Mouse (Mus musculus) right cerebral cortex, adult 2 months (tissue): ENCODE data around the gene Cd80.
"Not testable (repeated sequence)": the region's sequence is repeated elsewhere in the genome, so short reads cannot be mapped to it uniquely, and the experiment has no call there.

Source experiments
- DNase-seq, 2 experiments: peaks; one replicate each; pipeline ENCODE4 v3.0.0; 2021 to 2022; ENCODE audit warnings: low spot score in 2 of 2

The Cd80 gene

DNA sequence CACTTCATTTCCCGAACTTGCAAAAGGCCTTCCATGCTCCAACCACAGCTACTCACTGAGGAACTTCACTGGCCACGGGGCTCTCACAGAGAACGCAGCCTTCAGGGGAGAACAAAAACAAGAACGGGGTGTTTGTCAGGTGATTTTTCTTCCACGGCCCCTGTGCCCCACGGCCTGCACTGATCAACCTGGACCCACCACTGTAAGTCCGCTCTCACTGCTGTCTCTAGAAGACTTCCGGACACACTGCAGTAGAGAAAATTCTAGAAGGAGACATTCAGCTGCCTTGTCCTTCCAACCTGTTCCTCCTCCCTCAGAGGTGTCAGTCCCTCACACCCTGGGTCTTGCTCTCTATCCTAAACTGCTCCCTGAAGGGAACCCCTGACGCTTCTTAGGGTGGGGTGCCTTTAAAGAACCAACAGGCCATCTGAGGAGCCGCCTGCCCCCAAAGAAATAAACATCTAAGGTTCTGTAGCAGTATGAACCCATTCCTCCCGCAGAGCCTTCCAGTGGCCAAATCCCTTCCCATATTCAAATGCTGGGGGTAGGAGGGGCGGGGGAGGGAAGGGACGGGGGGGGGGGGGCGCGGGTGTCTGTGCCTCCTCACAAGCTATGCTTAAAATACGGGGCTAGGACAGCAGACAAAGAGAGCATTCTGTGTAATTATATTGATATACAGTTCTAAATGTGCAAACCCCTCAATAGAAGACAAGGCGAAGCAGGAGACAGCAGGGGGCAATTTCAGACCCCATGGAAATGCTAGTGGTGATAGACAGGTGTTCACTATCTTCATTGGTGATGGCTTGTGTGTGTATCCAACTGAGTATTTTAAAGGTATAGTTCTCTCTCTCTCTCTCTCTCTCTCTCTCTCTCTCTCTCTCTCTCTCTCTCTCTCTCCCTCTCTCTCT is at the start of gene Cd80:
Cd80 (plus strand) TSS at position 51 of the 908 bp plus-strand sequence.
- DNase-seq: no peak

DNA sequence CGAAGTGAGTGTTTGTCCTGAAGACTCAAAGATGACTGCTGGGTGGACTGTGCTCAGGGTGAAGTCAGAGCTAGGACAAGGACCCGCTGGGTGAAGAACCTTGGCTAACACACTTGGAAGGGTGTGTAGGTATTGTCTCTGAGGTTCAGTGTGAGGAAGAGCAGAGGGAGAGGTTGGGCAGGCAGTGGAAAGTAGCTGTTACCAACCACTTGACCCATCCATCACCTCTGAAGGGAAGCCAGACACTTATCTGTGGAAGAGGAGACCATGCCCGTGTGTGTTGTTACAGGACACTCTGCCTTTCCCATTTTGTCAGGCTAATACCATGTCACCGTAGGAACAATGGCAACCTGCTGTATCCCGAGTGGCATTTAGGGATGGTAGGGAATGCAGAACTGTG is 49.1 kb upstream of the Cd80 start:
- no peak for DNase-seq

DNA sequence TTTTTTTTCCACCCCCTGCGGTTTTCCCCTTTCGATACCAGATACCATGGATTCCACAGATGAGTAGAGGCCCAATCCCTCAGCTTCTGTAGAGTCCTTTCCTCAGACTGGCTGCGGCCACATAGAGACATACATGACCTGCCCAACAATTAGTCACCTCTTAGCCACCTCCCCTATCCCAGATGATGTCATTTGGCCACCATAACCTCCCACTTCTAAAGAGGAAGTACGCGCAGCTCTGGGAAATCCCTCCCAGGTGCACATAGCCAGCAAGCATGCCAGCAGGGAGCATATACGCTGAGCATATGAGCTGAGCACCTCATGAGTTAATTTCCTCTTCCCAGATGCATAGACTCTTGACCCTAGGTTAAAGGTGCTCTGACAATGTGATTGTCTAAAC is 48.7 kb upstream of the Cd80 start:
- DNase-seq: no peak

DNA sequence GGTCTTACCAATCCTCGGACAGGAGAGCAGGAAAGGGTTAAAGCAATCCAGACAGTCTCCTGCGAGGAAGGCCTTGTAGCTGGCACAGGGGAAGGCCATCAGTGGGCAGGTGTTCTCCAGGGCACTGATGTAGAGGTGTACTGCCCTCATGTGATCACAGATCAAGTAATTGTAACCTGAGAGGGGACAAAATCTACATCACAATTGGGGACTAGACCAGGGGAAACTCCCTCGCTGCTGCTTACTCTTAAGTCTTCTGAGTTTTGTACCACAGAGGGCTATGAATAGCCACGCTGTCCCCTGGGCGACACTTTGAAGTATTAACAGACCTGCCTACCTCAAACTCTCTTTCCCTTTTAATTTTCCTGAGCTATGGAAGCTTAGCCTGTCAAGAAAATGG is 47.8 kb upstream of the Cd80 start:
- DNase-seq: no peak

DNA sequence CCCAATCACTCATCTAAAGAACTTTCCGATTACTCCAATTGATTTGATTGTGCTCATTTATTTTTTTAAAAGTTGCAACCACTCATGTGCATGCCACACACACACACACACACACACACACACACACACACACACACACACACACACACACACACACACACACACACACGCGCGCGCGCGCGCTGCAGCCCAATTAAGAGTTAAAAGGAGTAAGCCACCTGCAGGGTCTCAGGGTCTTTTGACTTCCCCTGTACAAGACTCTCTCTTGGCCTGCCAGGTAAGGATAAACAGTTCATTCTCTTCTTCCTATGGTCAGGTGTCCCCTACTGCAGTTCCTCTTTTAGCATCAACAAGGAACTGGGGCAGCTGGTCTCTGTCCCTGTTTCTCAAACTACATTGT is 46.9 kb upstream of the Cd80 start:
- DNase-seq: no peak

DNA sequence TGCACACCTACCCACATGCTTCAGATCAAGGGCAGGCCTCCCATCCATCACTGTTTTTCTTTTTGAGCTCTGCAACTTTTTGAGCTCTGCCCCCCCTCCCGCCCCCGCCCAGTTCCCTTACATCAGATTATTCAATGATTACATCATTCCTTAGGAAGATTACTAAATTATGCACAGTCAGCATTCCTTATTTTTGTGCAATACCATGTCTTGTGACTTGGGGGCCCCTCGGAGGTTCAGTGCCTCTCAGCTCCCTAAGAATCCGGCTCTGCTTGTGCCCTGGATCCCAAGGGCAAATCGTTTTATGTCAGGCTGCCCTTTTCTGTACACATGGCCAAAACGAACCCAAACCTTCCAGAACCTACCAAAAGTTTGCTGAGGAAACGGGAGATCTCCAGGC is 40.4 kb upstream of the Cd80 start:
- DNase-seq: no peak

DNA sequence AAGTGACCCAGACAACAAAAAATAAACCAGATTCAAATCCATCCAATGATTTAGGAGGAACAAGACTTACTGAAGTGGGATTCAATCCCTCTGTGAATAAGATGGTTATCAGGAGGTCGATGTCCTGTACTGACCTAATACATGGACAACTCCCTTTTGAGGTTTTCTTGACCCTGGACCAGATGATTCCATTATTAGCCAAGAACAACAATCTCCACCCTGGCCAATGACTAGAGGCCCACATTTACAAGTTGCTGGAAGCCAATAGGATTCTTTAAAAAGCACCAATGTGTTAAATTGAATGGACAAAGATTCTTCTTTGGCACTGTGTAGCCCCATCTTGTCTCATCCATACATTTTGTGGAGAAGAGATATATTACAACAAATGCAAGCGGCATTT is 30.0 kb upstream of the Cd80 start:
- no peak for DNase-seq

DNA sequence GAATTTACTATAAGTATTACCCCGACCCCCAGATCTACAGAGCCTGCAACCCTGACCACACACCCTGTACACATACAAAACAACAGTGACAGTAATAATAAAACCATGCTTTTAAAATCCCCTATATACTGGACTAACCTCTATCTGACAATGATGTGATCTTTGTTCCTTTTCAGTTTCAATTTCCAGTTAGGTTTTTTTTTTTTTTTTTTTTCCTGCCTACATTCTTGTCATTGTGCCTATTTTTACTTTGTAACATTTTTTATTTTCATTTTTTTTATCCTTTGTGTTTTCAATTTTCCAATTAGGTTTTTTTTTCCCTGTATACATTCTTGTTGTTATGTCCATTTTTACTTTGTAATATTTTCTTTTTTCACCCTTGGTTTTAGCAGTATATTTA is 29.6 kb upstream of the Cd80 start:
- no peak for DNase-seq

DNA sequence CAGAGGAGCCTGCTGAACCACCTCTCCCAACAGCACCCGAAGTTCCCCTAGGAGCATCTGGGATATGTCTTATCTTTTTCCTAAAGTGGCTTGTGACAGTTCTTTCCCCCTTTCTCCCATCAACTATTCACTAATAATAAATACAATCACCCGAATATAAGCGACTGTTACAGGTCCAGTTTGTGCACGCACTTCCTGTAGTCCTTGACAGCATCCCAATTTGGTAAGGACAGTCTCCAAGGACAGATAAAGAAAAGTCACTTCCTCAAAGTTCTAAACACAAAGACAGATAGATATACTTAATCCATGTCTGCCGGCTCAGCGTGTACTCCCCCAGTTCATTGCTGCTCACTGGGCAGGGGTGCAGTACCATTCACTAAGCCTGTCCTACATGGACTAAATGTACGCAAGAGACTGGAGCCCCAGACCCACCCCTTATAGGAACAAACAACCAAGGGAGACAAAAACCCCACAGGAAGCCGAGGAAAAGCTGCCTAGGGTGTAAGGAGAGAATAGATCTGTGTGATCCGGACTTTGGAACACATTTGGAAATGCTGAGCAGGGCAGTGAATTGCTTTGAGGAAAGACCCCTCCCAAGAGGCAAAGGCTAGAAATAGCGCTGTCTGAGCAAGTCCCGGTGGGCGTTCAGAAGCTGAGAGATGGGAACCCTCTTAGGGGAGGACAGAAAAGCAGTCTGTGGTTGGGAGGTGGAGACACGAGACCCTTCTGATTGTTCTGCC is 23.7 kb upstream of the Cd80 start:
- DNase-seq: no peak

DNA sequence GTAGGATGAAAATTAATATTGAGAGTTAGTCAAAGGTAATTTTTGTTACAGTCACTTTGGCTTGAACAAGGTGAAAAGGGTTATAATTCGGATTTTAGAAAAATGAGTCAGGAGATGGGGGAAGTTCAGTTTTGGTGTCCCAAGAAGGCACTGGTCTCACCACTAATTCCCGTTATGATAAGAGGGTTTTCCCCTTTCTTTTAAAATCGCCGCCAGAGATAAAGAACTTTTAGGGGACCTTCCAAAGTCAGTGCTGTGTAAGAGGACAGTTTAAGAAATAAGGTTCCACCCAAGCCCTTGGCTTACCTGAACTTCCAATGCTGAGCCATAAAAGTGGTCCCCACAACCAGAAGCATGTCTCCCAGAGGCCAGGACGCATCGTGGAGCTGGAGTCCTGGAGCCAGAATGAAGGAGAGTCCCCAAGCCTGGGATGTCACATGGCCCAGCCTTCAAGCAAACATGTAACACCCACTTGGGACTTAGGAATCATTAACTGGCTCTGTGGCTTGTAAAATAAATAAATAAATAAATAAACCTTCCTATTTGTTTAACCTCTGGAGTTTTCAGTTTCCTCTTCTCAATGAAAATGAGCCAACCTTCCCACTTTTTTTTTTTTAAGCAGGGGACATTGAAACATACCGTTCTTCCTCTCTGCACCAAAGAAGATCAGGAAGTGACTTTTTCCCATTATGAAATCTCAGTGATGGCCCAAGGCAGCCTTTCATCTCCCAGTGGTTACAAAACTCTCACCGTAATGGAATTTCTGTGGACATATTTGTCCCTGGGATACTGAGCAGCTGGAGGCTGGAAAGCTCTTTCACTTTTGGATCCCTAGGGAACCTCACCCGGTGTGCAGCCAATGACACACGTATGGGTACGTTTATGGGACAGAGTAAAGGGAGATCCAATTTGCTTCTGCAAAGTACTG is 22.6 kb upstream of the Cd80 start, which contains the start of gene Pla1a:
Pla1a (minus strand) TSS at position 648 of the 928 bp plus-strand sequence.
- no peak for DNase-seq

DNA sequence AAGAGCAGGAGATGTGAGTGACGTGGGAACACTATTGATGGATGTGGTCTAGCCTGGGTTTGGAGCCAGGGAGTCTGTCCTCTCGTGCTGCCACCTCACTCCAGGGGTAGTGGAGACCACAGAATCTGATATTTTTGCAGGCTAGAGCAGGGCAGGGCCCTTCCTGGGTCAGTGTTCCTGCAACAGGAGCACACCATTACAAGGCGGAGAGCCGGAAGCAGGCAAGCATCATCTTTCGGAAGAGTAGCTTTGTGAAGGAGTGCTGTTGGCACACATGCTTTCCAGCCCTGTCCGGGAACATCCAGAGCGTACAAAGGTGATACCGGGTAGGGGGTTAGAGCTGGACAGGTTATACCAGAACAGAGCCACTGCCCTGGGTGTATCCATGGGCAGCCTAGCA is 21.8 kb upstream of the Cd80 start:
- no peak for DNase-seq

DNA sequence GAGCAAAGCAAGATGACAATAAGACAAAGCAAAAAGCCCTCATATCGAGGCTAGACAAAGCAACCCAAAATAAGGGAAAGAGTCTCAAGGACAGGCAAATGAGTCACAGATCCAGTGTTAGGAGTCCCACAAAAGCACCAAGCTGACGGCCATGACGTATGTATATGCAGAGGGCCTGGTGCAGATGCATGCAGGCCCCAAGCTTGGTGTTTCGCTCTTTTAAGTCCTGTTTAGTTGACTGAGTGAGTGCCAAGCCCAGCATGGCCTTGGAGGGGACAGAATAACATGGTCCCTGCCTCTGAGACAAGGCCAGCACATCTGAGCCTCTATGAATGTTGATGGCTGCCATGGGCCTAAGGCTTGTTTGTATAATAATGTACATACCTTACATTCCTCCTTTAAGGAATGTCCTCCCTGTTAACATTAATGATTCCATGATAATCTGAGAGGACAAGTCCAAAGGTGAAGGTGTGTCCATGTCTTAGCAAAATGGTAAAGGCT is 21.0 kb upstream of the Cd80 start:
- no peak for DNase-seq

DNA sequence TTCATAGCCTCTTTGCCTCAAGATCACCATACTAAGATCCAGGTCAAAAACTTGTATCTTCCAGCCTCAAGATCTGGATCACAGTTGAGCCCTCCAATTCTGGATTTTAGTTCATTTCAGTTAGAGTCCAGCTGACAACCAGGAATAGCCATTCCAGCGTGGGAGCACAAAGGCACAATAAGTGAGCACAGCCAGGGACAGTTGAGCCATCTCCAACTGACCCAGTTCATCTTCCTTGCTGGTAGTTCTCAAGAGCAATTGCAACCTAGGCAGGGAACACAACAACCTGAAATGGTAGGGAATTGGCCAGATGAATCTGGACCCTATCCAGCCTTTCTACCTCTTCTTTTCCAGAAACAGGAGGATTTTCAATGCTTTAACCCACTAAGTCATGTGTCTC is 16.2 kb upstream of the Cd80 start:
- no peak for DNase-seq

DNA sequence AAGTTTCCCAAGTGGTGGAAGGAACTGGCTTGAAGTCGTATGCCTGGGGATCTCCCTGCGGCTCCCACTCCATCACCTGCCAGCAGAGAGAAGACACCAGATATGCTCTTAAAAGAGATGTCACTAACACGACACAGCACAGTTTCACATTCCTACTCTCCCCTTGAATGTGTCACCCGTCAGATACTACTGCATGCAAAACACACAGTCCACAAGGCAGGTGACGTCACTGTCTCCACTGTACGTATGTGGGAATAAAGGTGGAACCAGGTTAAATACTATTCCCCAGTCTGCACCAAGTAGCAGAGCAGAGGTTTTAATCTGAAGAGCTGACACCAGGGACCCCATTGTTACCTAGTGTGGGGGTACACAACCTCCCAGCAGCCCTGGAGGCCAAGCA is 15.0 kb upstream of the Cd80 start:
- DNase-seq: no peak

DNA sequence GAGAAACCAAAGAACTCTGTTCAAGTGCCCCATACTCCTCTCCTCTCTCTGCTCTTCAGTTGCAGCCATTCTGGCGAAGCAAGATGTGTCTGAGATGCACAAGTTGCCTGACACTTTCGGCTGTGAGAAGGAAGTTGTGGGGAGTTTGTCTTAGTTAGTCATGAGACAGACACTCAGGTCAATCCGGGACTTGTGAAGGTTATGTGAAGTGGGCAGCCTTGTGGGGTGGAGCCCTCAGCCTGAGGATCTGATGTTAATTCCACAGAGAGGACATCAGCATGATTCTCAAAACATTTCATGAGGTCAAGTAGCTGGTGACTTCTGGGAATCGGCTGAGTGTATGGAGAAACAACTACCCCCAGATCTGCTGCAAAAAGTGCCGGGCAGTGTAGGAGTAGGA is 13.8 kb upstream of the Cd80 start:
- DNase-seq: no peak

DNA sequence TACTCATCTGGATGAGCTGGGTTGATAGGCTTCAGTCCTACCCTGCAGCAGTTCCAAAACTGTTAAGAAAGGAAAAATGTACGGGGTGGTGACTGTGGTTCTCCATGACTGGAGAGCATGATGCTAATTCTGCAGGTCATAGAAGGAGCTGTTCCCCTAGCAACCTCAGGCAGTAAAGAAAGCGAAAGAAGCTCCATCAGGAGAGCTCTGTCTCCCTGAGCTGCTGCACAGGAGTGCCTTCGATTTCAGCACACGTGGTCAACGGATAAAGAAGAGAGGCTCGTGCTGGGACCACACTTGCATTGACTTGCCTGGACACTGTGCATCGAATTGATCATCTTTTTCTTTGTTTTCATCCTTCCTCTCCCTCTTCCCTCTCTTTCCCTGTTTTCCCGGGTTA is 13.1 kb upstream of the Cd80 start:
- DNase-seq: no peak

DNA sequence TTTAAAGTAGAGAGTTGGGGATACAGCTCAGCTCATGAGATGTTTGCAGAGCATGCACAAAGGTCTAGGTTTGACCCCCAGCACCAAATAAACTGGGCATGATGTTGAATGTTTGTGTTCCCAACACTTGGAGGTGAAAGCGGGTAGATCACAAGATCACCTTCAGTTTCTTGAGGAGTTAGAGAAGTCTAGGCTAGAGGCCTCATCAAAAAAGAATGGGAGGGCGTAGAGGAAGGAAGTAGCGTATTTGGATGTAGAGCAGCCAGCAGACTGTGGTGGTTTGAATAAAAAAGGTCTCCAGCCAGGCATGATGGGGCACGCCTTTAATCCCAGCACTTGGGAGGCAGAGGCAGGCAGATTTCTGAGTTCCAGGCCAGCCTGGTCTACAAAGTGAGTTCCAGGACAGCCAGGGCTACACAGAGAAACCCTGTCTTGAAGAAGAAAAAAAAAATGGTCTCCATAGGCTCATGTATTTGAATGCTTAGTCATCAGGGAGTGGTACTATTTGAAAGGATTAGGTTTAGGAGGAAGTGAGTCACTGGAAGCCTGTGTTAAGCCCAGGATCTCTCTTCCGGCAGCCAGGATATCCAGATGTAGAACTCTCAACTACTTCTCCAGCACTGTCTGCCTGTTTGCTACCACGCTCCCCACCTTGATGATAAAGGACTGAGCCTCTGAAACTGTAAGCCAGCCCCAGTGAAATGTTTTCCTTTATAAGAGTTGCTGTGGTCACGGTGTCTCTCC is 11.5 kb upstream of the Cd80 start:
- DNase-seq: no peak

DNA sequence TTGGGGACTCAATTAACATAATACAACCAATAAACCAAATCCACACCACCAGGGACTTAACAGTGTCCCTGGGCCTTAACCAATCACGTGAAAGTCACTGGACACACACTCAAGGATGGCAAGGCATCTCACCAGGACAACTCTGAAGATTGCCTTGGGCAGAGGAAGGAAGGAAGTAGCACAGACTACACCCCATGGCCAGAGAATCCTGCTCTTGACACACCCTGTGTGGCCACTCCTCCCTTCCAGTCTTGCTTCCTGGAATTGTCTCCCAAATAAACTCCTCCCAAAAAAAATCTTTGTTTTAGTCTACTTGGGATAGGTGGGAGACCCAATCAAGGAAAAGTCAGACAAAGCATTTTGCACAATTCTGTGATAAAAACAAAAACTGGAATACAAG is 10.3 kb upstream of the Cd80 start:
- no peak for DNase-seq

DNA sequence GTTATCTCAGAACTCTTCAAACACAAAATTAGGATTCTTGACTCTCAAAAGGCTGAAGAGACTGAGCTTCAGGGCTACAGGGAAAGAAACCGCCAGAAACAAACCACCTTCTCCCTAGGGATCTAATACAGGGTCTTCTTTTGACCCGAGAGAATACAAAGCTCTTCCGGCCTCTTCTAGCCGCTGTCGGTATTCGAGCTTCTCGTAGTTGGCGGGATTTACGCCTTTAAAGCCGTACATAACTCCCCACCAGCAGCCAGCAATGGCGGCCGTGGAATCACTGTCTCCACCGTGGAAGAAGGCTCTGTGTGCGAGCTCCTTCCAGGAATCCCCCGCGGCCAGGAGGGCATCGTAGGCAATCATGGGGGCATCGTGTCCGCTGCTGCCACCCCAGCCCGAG is 9.8 kb upstream of the Cd80 start:
- DNase-seq: no peak

DNA sequence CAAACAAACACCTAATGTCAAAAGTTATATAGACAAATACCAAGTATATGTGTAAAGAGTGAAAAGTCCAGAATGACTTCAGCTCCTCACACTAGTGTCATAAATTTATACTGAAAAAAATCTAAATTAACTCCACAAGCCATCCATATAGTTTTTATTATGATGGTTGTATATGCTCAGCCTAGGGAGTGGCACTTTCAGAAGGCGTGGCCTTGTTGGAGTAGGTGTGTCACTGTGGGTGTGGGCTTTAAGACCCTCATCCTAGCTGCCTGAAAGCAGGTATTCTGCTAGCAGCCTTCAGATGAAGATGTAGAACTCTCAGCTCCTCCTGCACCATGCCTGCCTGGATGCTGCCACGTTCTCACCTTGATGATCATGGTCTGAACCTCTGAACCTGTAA is 9.2 kb upstream of the Cd80 start:
- not testable (repeated sequence) for DNase-seq

DNA sequence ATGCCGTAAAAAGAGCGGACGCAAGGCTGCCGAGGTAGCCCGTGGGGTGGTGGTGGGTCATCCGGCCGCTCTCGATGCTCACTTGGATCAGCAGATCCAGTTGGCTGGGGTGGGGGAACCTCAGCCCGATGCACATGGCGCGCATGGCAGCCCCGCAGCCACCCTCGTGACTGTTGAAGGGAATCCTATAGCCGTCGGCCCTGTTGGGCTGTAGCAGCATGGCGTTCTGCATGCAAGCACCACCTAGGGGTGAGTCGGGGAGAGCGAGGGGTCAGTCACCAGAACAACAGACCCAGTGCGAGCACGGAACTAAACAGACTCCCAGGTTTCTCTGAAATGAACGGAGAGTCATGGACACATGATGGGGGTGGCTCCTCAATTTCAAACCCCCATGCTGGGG is 8.0 kb upstream of the Cd80 start:
- DNase-seq: no peak
